ENCODE assay signal across 15 mouse cellular contexts in the genomic region with DNA sequence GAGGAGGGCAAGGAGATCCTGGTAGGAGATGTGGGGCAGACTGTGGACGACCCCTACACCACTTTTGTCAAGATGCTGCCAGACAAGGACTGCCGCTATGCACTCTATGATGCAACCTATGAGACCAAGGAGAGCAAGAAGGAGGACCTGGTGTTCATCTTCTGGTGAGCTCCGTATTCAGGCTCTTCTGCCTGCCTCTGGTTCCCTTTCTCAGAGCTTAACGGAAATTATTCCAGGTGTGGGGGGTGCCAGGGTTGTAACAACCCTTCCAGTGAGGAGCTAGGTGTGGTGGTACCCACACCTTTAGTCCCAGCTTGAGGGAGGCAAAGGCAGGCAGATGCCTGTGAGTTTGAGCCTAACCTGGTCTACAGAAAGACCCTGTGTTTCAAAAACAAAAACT. TPM values are rescaled to one million over a fixed set of nuclear protein-coding genes. Genes with fewer than 3 reads are reported as not detected.
DNase-seq lines count a peak whose midpoint lies in the region; ATAC-seq and TF ChIP-seq lines count a peak whose summit lies in the region.
"Had no signal": no experiment of that assay in that cellular context is flagged by ENCODE, and none has a peak within 500 bp of the region (broad histone marks: within the 10 kb centered on the region; RNA-seq: fewer than 3 reads in every experiment).

No protein-coding gene starts in this region.

- peaks cover 48% of the 10 kb centered on the region for H3K79me2 ChIP-seq in C2C12 (ENCODE audit: control insufficient read depth, insufficient read depth)

- H3K36me3 ChIP-seq in forebrain, embryonic 13.5 days (ENCODE audit: poor library complexity, severe bottlenecking): peaks cover 54% of the 10 kb centered on the region
- peaks cover 50% of the 10 kb centered on the region for H3K36me3 ChIP-seq in forebrain, postnatal 0 days (ENCODE audit: insufficient read depth)
- peaks cover 60% of the 10 kb centered on the region for H3K36me3 ChIP-seq in kidney, embryonic 15.5 days
- H3K36me3 ChIP-seq in C2C12 (ENCODE audit: control insufficient read depth, insufficient read depth): peaks cover 49% of the 10 kb centered on the region
- peaks cover 50% of the 10 kb centered on the region for H3K36me3 ChIP-seq in hindbrain, embryonic 15.5 days

- no peaks in the 10 kb centered on the region for H3K27me3 ChIP-seq in forebrain, embryonic 13.5 days
- no peaks in the 10 kb centered on the region for H3K27me3 ChIP-seq in forebrain, postnatal 0 days (ENCODE audit: insufficient read depth, low read length)
- H3K27me3 ChIP-seq in kidney, embryonic 15.5 days: no peaks in the 10 kb centered on the region
- H3K27me3 ChIP-seq in C2C12 (ENCODE audit: control insufficient read depth, insufficient read depth, insufficient read length): no peaks in the 10 kb centered on the region
- no peaks in the 10 kb centered on the region for H3K27me3 ChIP-seq in hindbrain, embryonic 15.5 days
- H3K27me3 ChIP-seq: limb, embryonic 15.5 days had no signal

- H3ac ChIP-seq in C2C12 (ENCODE audit: control insufficient read depth, insufficient read length, low read depth): no peak overlapping the region

- ATAC-seq in forebrain, embryonic 13.5 days: no peak
- no peak for ATAC-seq in forebrain, postnatal 0 days
- ATAC-seq in kidney, embryonic 15.5 days (replicated peaks; ENCODE audit: low FRiP score): no peak
- no peak for ATAC-seq in hindbrain, embryonic 15.5 days (ENCODE audit: low FRiP score, low read depth)
- ATAC-seq in CD4-positive, CD25-positive, alpha-beta regulatory T cell, adult 4 months: no peak

- WGBS in forebrain, embryonic 13.5 days: 90% methylated on average over 4 of the region's 4 CpGs
- 84% methylated on average over 4 of the region's 4 CpGs for WGBS in forebrain, postnatal 0 days
- WGBS in kidney, embryonic 15.5 days: 79% methylated on average over 4 of the region's 4 CpGs
- WGBS in hindbrain, embryonic 15.5 days: 87% methylated on average over 4 of the region's 4 CpGs

- peaks cover 39% of the 10 kb centered on the region for H3K79me3 ChIP-seq in C2C12 (ENCODE audit: low read depth)

- H3K9ac ChIP-seq in forebrain, embryonic 13.5 days: no peak overlapping the region
- H3K9ac ChIP-seq in forebrain, postnatal 0 days: no peak overlapping the region
- 0 out of 2 replicates have a peak overlapping the region, but pooled peaks have one; percentile 87 for H3K9ac ChIP-seq in kidney, embryonic 15.5 days
- H3K9ac ChIP-seq in hindbrain, embryonic 15.5 days: no peak overlapping the region
- H3K9ac ChIP-seq: limb, embryonic 15.5 days had no signal

- peaks cover 36% of the 10 kb centered on the region for H3K4me1 ChIP-seq in forebrain, embryonic 13.5 days
- 0 out of 2 replicates have a peak, but pooled peaks cover 6% of the 10 kb centered on the region for H3K4me1 ChIP-seq in forebrain, postnatal 0 days (ENCODE audit: insufficient read depth)
- H3K4me1 ChIP-seq in kidney, embryonic 15.5 days: peaks cover 42% of the 10 kb centered on the region
- H3K4me1 ChIP-seq in hindbrain, embryonic 15.5 days (replicated peaks): peaks cover 36% of the 10 kb centered on the region

- no peak for TF ChIP-seq CTCF in forebrain, postnatal 0 days (IDR thresholded peaks at IDR 0.05; ENCODE audit: low read depth)
- no peak for TF ChIP-seq CTCF in C2C12 (IDR thresholded peaks at IDR 0.05; ENCODE audit: control insufficient read depth, insufficient read depth, insufficient read length)

- H3K27ac ChIP-seq in forebrain, embryonic 13.5 days: no peak overlapping the region
- H3K27ac ChIP-seq in forebrain, postnatal 0 days (ENCODE audit: low read depth, low read length): no peak overlapping the region
- H3K27ac ChIP-seq in kidney, embryonic 15.5 days: no peak overlapping the region
- no peak overlapping the region for H3K27ac ChIP-seq in hindbrain, embryonic 15.5 days (replicated peaks)
- H3K27ac ChIP-seq: limb, embryonic 15.5 days had no signal

- no peak overlapping the region for H3K4me3 ChIP-seq in forebrain, embryonic 13.5 days
- H3K4me3 ChIP-seq in forebrain, postnatal 0 days (ENCODE audit: low read depth, low read length): no peak overlapping the region
- H3K4me3 ChIP-seq in kidney, embryonic 15.5 days (replicated peaks): no peak overlapping the region; the same call in 1 of the 2 replicates
- peak overlapping the region; percentile 98 for H3K4me3 ChIP-seq in C2C12 (ENCODE audit: insufficient read depth, poor library complexity, severe bottlenecking)
- H3K4me3 ChIP-seq in hindbrain, embryonic 15.5 days: peak overlapping the region; percentile 90; the same call in 1 of the 2 replicates

- no peak for DNase-seq in forebrain, postnatal 0 days
- no peak for DNase-seq in kidney, adult 8-10 months
- no peak for DNase-seq in urinary bladder, postnatal 14 days (ENCODE audit: low spot score)
- DNase-seq: cerebellum, adult 11 months; gastrocnemius, postnatal 25 days; heart, postnatal 14 days; right cerebral cortex, postnatal 25 days had no signal

- peak overlapping the region; percentile 86; the same call in 1 of the 2 replicates for H3K4me2 ChIP-seq in forebrain, embryonic 13.5 days
- H3K4me2 ChIP-seq in forebrain, postnatal 0 days (ENCODE audit: low read depth): no peak overlapping the region; the same call in 1 of the 2 replicates
- H3K4me2 ChIP-seq in kidney, embryonic 15.5 days: peak overlapping the region; percentile 76
- peak overlapping the region; percentile 77; the same call in 1 of the 2 replicates for H3K4me2 ChIP-seq in hindbrain, embryonic 15.5 days

- no peaks in the 10 kb centered on the region for H3K9me3 ChIP-seq in forebrain, embryonic 13.5 days (replicated peaks)
- H3K9me3 ChIP-seq in forebrain, postnatal 0 days (ENCODE audit: low read length): no peaks in the 10 kb centered on the region
- H3K9me3 ChIP-seq in kidney, embryonic 15.5 days (replicated peaks): no peaks in the 10 kb centered on the region
- no peaks in the 10 kb centered on the region for H3K9me3 ChIP-seq in hindbrain, embryonic 15.5 days
- H3K9me3 ChIP-seq: G1E; limb, embryonic 15.5 days had no signal

TF ChIP-seq in C2C12, 6 proteins besides CTCF, POLR2A, EP300 and RAD21 (continues in another document):
- TF ChIP-seq MYOG (IDR thresholded peaks at IDR 0.05; ENCODE audit: control insufficient read depth, extremely low read depth, insufficient read length) (no peak), USF1 (IDR thresholded peaks at IDR 0.05; ENCODE audit: low read depth) (no peak), CEBPB (IDR thresholded peaks at IDR 0.05; ENCODE audit: low read depth) (no peak), MYOD1 (IDR thresholded peaks at IDR 0.05; ENCODE audit: control insufficient read depth, insufficient read length, low read depth) (no peak), MAX (IDR thresholded peaks at IDR 0.05) (no peak)

RNA-seq across cellular contexts. Expression of a gene that starts 2.4 kb away (rescaled TPM):
- 3,452 and 3,520 TPM in 2 replicates for polyA plus RNA-seq in forebrain, embryonic 13.5 days (2015; fragmentation: Nextera tagmentation; extraction: Ambion mirVana)
- 1,402 and 1,611 TPM in 2 replicates for total RNA-seq in forebrain, postnatal 0 days (2014; rRNA removed)
- polyA plus RNA-seq in forebrain, postnatal 0 days (2015; fragmentation: Nextera tagmentation; extraction: Ambion mirVana): 4,218 and 4,770 TPM in 2 replicates
- polyA plus RNA-seq in kidney, embryonic 15.5 days (2015; fragmentation: Nextera tagmentation; extraction: Ambion mirVana): 2,798 and 2,930 TPM in 2 replicates
- polyA plus RNA-seq in C2C12 (2012; fragmentation: generic; extraction: Trizol): 2,315 TPM
- polyA plus RNA-seq in hindbrain, embryonic 15.5 days (2015; fragmentation: Nextera tagmentation; extraction: Ambion mirVana): 3,340 and 3,538 TPM in 2 replicates
- polyA plus RNA-seq in CD4-positive, CD25-positive, alpha-beta regulatory T cell, adult 4 months (2017; shearing (Covaris generic)): 1,000 to 10,000 TPM; 1,977 to 2,151 TPM

RNA-seq across cellular contexts. Expression of a gene that starts 4.4 kb away (rescaled TPM):
- 44.4 and 47.0 TPM in 2 replicates for polyA plus RNA-seq in forebrain, embryonic 13.5 days (2015; fragmentation: Nextera tagmentation; extraction: Ambion mirVana)
- 51.5 and 54.8 TPM in 2 replicates for total RNA-seq in forebrain, postnatal 0 days (2014; rRNA removed)
- 29.4 and 32.6 TPM in 2 replicates for polyA plus RNA-seq in forebrain, postnatal 0 days (2015; fragmentation: Nextera tagmentation; extraction: Ambion mirVana)
- 37.0 and 47.4 TPM in 2 replicates for polyA plus RNA-seq in kidney, embryonic 15.5 days (2015; fragmentation: Nextera tagmentation; extraction: Ambion mirVana)
- 50.3 TPM for polyA plus RNA-seq in C2C12 (2012; fragmentation: generic; extraction: Trizol)
- 49.2 TPM in 2 replicates for polyA plus RNA-seq in hindbrain, embryonic 15.5 days (2015; fragmentation: Nextera tagmentation; extraction: Ambion mirVana)
- 10 to 100 TPM; 44.8 to 51.5 TPM for polyA plus RNA-seq in CD4-positive, CD25-positive, alpha-beta regulatory T cell, adult 4 months (2017; shearing (Covaris generic))

RNA-seq across cellular contexts. Expression of a gene that starts 10.9 kb away (rescaled TPM):
- polyA plus RNA-seq in forebrain, embryonic 13.5 days (2015; fragmentation: Nextera tagmentation; extraction: Ambion mirVana): 0.23 and 0.27 TPM in 2 replicates
- 5.0 and 5.2 TPM in 2 replicates for total RNA-seq in forebrain, postnatal 0 days (2014; rRNA removed)
- not detected in 2 replicates for polyA plus RNA-seq in forebrain, postnatal 0 days (2015; fragmentation: Nextera tagmentation; extraction: Ambion mirVana)
- 0.30 and 0.32 TPM in 2 replicates for polyA plus RNA-seq in kidney, embryonic 15.5 days (2015; fragmentation: Nextera tagmentation; extraction: Ambion mirVana)
- polyA plus RNA-seq in C2C12 (2012; fragmentation: generic; extraction: Trizol): 0.15 TPM
- polyA plus RNA-seq in hindbrain, embryonic 15.5 days (2015; fragmentation: Nextera tagmentation; extraction: Ambion mirVana): 0.26 and 0.44 TPM in 2 replicates
- polyA plus RNA-seq in CD4-positive, CD25-positive, alpha-beta regulatory T cell, adult 4 months (2017; shearing (Covaris generic)): not detected
- polyA plus RNA-seq: kidney, embryonic 14.5 days; limb, embryonic 15.5 days had no signal

RNA-seq across cellular contexts. Expression of a gene that starts 17.7 kb away (rescaled TPM):
- 41.4 and 44.4 TPM in 2 replicates for polyA plus RNA-seq in forebrain, embryonic 13.5 days (2015; fragmentation: Nextera tagmentation; extraction: Ambion mirVana)
- total RNA-seq in forebrain, postnatal 0 days (2014; rRNA removed): 77.7 and 85.6 TPM in 2 replicates
- 64.1 and 68.1 TPM in 2 replicates for polyA plus RNA-seq in forebrain, postnatal 0 days (2015; fragmentation: Nextera tagmentation; extraction: Ambion mirVana)
- 7.5 and 9.3 TPM in 2 replicates for polyA plus RNA-seq in kidney, embryonic 15.5 days (2015; fragmentation: Nextera tagmentation; extraction: Ambion mirVana)
- polyA plus RNA-seq in C2C12 (2012; fragmentation: generic; extraction: Trizol): 1.1 TPM
- 94.6 and 99.8 TPM in 2 replicates for polyA plus RNA-seq in hindbrain, embryonic 15.5 days (2015; fragmentation: Nextera tagmentation; extraction: Ambion mirVana)
- 10 to 100 TPM; 20.2 to 23.6 TPM for polyA plus RNA-seq in CD4-positive, CD25-positive, alpha-beta regulatory T cell, adult 4 months (2017; shearing (Covaris generic))

RNA-seq across cellular contexts. Expression of a gene that starts 18.9 kb away (rescaled TPM):
- polyA plus RNA-seq in forebrain, embryonic 13.5 days (2015; fragmentation: Nextera tagmentation; extraction: Ambion mirVana): 30.7 and 31.1 TPM in 2 replicates
- 25.9 and 26.4 TPM in 2 replicates for total RNA-seq in forebrain, postnatal 0 days (2014; rRNA removed)
- polyA plus RNA-seq in forebrain, postnatal 0 days (2015; fragmentation: Nextera tagmentation; extraction: Ambion mirVana): 27.2 and 35.0 TPM in 2 replicates
- polyA plus RNA-seq in kidney, embryonic 15.5 days (2015; fragmentation: Nextera tagmentation; extraction: Ambion mirVana): 156 and 179 TPM in 2 replicates
- polyA plus RNA-seq in C2C12 (2012; fragmentation: generic; extraction: Trizol): 177 TPM
- 38.9 and 44.9 TPM in 2 replicates for polyA plus RNA-seq in hindbrain, embryonic 15.5 days (2015; fragmentation: Nextera tagmentation; extraction: Ambion mirVana)
- 1 to 10 TPM; 1.5 to 4.6 TPM for polyA plus RNA-seq in CD4-positive, CD25-positive, alpha-beta regulatory T cell, adult 4 months (2017; shearing (Covaris generic))

Comparison
In these comparisons a context has a peak if more than half of its experiments do, and no peak if none do; other contexts are left out.
1. H3K4me3 ChIP-seq: peak in C2C12 (single experiment) and hindbrain, embryonic 15.5 days (single experiment); none in forebrain, embryonic 13.5 days (single experiment), forebrain, postnatal 0 days (single experiment) and kidney, embryonic 15.5 days (single experiment).